Mouse (Mus musculus): Measurements from ENCODE around the gene Znhit2. TPM values are rescaled to one million over a fixed set of nuclear protein-coding genes. Genes with fewer than 3 reads are reported as not detected.
"Not testable (repeated sequence)": the region's sequence is repeated elsewhere in the genome, so short reads cannot be mapped to it uniquely, and the experiment has no call there.

Gene Znhit2
- polyA plus RNA-seq, 1 experiment from 2014 or later = 38.7 TPM

DNA sequence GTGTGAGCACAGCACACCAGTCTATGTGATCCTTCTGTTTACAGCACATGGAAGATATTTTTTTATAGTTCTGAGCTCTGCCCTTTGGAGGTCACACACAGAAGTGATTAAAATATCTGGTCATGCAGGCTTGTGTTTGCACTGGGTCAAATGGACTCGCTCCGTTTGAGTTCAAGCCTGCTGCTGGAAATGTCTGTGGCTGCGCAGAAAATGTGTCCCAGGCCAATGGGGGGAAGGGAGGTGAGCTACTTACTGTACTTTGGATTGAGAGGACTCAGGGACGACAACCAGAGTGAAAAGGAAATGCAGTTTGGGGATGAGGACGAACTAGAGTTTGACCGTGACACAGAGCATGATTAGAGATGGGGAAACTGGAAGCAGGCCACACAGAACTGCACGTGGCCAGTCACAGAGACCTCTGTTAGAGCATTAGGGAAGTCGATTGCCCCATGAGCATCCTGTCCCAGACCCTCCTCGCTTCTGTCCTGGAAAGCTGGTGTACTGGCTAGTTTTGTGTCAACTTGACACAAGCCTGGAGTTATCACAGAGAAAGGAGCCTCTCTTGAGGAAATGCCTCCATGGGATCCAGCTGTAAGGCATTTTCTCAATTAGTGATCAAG, 24.9 kb upstream of the Znhit2 start:
- Histone ChIP-seq H3K27ac (no peak overlapping the region), H3K4me3 (no peak overlapping the region), H3K27me3 (ENCODE audit: poor library complexity, severe bottlenecking) (no peaks in the 10 kb centered on the region), H3K36me3 (replicated peaks) (no peaks in the 10 kb centered on the region), H3K4me1 (no peaks in the 10 kb centered on the region), H3K9me3 (no peaks in the 10 kb centered on the region)
- DNase-seq (ENCODE audit: extremely low spot score, low spot score) = no peak
- WGBS = 76% methylated on average over 9 of the region's 9 CpGs

GRCm38 (mm10) chr19:6037695-6038094, 23.3 kb upstream of the Znhit2 start:
- no peak for DNase-seq (ENCODE audit: extremely low spot score, low spot score)
- Histone ChIP-seq H3K27ac (no peak overlapping the region), H3K27me3 (ENCODE audit: poor library complexity, severe bottlenecking) (no peaks in the 10 kb centered on the region), H3K4me1 (peaks cover 7% of the 10 kb centered on the region; the same call in 1 of the 2 replicates), H3K9me3 (no peaks in the 10 kb centered on the region), H3K36me3 (replicated peaks) (0 out of 2 replicates have a peak, but pooled peaks cover 2% of the 10 kb centered on the region), H3K4me3 (no peak overlapping the region)

- H3K27me3 ChIP-seq (ENCODE audit: poor library complexity, severe bottlenecking) = no peaks in the 10 kb centered on the region
- no peaks in the 10 kb centered on the region for H3K9me3 ChIP-seq
- DNase-seq (ENCODE audit: extremely low spot score, low spot score) = no peak
- no peak overlapping the region for H3K27ac ChIP-seq
- 0 out of 2 replicates have a peak, but pooled peaks cover 3% of the 10 kb centered on the region for H3K36me3 ChIP-seq (replicated peaks)
- 82% methylated on average over 7 of the region's 7 CpGs for WGBS
- peaks cover 7% of the 10 kb centered on the region; the same call in 1 of the 2 replicates for H3K4me1 ChIP-seq
- no peak overlapping the region for H3K4me3 ChIP-seq
Observed at GRCm38 (mm10) chr19:6038326-6038725, 22.7 kb upstream of the Znhit2 start.

GRCm38 (mm10) chr19:6040002-6040401, 21.0 kb upstream of the Znhit2 start:
- no peak for DNase-seq (ENCODE audit: extremely low spot score, low spot score)
- H3K9me3 ChIP-seq = no peaks in the 10 kb centered on the region
- no peak overlapping the region for H3K27ac ChIP-seq
- peaks cover 8% of the 10 kb centered on the region; the same call in 1 of the 2 replicates for H3K36me3 ChIP-seq (replicated peaks)
- H3K4me1 ChIP-seq = peaks cover 7% of the 10 kb centered on the region
- H3K27me3 ChIP-seq (ENCODE audit: poor library complexity, severe bottlenecking) = no peaks in the 10 kb centered on the region
- H3K4me3 ChIP-seq = no peak overlapping the region

DNA sequence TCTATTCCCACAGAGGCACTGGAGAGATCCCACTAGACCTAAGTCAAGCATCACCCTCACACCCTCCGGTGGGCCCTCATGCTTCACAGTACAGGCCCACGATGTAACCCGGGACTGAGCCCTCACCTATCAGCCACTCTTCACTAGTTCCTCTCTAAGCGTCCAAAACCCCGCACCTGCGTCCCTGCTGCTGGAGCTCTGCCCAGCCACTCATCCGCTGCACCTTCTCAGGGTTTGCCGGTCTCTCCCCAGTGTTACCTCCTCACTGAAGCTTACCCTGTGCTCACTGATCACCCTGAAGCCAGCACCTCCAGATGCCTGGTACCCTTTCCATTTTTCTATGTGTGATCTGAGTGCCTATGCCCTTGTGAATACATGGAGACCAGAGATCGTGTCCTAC, 18.7 kb upstream of the Znhit2 start:
- H3K9me3 ChIP-seq = no peaks in the 10 kb centered on the region
- H3K27ac ChIP-seq = 0 out of 2 replicates have a peak overlapping the region, but pooled peaks have one; percentile 11
- no peak overlapping the region for H3K4me3 ChIP-seq
- peaks cover 19% of the 10 kb centered on the region for H3K4me1 ChIP-seq
- no peak for DNase-seq (ENCODE audit: extremely low spot score, low spot score)
- no peaks in the 10 kb centered on the region for H3K27me3 ChIP-seq (ENCODE audit: poor library complexity, severe bottlenecking)
- H3K36me3 ChIP-seq (replicated peaks) = peaks cover 8% of the 10 kb centered on the region; the same call in 1 of the 2 replicates
- WGBS = 82% methylated on average over 9 of the region's 9 CpGs

DNA sequence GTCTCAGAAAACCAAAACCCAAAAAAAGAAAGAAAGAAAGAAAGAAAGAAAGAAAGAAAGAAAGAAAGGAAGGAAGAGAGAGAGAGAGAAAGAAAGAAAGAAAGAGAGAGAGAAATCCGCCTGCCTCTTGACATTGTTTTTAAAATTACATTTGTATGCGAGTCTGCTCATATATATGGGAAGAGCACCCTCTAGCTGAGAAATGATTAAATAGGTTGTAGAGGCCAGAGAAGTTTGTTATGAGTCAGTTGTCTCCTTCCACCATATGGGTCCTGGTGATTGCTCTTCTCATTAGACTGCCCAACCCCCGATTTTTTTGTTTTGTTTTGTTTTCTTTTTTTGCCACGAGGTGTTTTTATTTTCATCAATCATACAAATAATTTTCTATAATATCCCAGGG, 16.9 kb upstream of the Znhit2 start:
- Histone ChIP-seq H3K4me1 (peaks cover 35% of the 10 kb centered on the region), H3K36me3 (replicated peaks) (peaks cover 22% of the 10 kb centered on the region)
- 82% methylated on average over 4 of the region's 4 CpGs for WGBS
- DNase-seq (ENCODE audit: extremely low spot score, low spot score); H3K9me3 ChIP-seq; H3K27ac ChIP-seq; H3K27me3 ChIP-seq (ENCODE audit: poor library complexity, severe bottlenecking); H3K4me3 ChIP-seq: not testable (repeated sequence)

- peak overlapping the region; percentile 97 for H3K4me3 ChIP-seq
- H3K4me1 ChIP-seq = peaks cover 35% of the 10 kb centered on the region
- H3K27me3 ChIP-seq (ENCODE audit: poor library complexity, severe bottlenecking) = no peaks in the 10 kb centered on the region
- WGBS = 23% methylated on average over 20 of the region's 20 CpGs
- H3K9me3 ChIP-seq = no peaks in the 10 kb centered on the region
- peaks cover 38% of the 10 kb centered on the region for H3K36me3 ChIP-seq (replicated peaks)
- no peak for DNase-seq (ENCODE audit: extremely low spot score, low spot score)
- peak overlapping the region; percentile 99 for H3K27ac ChIP-seq
Observed at GRCm38 (mm10) chr19:6045366-6046293, 15.4 kb upstream of the Znhit2 start.

DNA sequence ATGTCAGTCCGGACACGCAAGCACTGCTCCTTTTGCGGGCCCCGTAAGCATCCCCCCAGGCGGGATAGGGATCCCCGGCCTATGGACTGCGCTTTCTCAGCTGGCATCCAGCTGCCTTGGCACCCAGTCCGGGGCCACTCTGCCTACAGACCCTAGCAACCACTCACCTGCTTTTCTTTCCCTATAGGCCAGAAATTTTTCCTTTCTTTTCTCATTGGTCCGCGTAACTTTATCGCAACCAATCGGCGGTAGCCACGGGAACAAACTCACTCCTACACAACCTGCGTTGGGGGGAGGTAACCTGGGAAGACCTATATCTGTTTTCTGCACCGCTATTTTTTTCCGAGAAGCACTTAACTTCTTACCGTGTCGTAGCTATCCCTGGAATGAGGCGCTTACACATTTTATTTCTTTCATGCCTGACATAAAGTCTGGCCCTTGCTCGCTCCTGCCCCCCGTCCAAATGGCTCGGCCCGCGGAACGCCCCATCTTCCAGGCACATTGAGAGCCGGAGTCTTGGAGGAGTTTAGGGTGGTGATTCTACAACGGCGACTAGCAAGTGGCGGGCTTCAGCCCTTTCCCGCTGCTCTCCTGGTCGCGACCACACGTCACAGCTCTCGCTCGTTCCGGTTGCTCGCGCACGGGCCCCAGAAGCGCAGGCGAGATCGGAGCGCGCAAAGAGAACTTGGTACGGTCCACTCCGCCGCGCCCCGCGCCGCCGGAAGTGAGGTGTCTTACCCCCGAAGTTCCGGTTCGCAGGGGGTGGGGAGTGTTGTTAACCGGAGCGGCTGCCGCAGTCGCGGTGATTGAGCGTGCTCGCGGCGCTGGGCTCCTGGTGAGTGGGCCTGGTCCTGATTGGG, 14.5 kb upstream of the Znhit2 start, which contains the start of gene Syvn1:
Gene Syvn1, plus strand, starts transcription at position 283 of the 860 bp plus-strand sequence.
- peak within 1 kb of the TSS; percentile 99 for H3K27ac ChIP-seq
- H3K4me3 ChIP-seq = peak within 1 kb of the TSS; percentile 97
- H3K27me3 ChIP-seq (ENCODE audit: poor library complexity, severe bottlenecking) = no peaks in the 10 kb centered on the region
- WGBS = under 1% methylated on average over 65 of the region's 65 CpGs
- H3K9me3 ChIP-seq = no peaks in the 10 kb centered on the region
- DNase-seq (ENCODE audit: extremely low spot score, low spot score) = peak; percentile 91
- H3K36me3 ChIP-seq (replicated peaks) = peaks cover 47% of the 10 kb centered on the region
- peaks cover 35% of the 10 kb centered on the region for H3K4me1 ChIP-seq

DNA sequence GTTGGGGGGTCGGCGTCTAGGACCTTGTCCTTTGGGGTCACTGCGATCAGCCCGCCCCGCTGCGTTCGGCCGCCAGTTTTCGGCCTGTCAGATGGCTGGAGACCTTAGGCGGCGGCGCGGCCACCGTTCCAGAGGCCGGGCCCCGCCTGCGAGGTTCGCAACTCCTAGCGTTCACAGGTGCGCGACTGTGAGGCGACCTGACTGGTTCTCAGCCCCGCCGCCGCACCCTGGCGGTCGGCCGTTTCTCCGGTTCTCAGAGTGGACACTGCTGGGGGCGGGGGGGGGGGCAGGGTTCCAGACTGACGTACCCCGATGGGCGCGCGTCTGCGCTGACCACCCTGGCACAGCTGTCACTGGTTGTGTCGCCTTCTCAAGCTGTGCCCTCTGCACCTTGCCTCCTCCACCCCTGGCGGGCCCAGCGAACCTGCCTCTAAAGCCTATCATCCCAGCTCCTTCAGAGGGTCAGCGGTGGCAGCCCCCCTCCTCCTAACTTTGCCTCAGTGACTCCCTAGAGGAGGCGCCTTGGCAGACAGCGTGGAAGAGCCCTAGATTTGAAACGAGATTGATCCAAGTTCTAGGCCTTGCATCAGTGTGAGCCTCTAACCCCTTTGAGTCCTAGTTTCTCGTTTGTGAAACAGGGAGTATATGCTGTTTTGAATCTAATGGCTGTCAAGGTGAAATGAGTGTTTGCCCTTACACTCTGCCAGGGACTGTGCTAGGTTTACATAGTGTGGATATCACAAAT, 13.7 kb upstream of the Znhit2 start:
- Histone ChIP-seq H3K36me3 (replicated peaks) (peaks cover 55% of the 10 kb centered on the region), H3K9me3 (no peaks in the 10 kb centered on the region), H3K4me1 (peaks cover 29% of the 10 kb centered on the region), H3K4me3 (peak overlapping the region; percentile 97), H3K27ac (peak overlapping the region; percentile 99), H3K27me3 (ENCODE audit: poor library complexity, severe bottlenecking) (no peaks in the 10 kb centered on the region)
- WGBS = 3% methylated on average over 40 of the region's 44 CpGs
- DNase-seq (ENCODE audit: extremely low spot score, low spot score) = no peak

DNA sequence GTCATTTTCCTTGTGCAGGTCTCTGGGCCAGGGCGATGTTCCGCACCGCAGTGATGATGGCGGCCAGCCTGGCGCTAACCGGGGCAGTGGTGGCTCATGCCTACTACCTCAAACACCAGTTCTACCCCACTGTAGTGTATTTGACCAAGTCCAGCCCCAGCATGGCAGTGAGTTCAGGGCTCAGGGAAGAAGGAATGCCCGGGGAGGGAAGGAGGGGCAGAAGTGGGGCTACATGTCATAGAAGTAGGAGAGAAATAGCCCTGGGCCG, 13.2 kb upstream of the Znhit2 start:
- no peaks in the 10 kb centered on the region for H3K9me3 ChIP-seq
- no peaks in the 10 kb centered on the region for H3K27me3 ChIP-seq (ENCODE audit: poor library complexity, severe bottlenecking)
- H3K4me3 ChIP-seq = peak overlapping the region; percentile 97
- WGBS = 89% methylated on average over 8 of the region's 8 CpGs
- DNase-seq (ENCODE audit: extremely low spot score, low spot score) = no peak
- H3K27ac ChIP-seq = peak overlapping the region; percentile 99
- H3K36me3 ChIP-seq (replicated peaks) = peaks cover 57% of the 10 kb centered on the region
- peaks cover 29% of the 10 kb centered on the region for H3K4me1 ChIP-seq

- Histone ChIP-seq H3K4me3 (peak overlapping the region; percentile 9; the same call in 1 of the 2 replicates), H3K4me1 (peaks cover 29% of the 10 kb centered on the region), H3K36me3 (replicated peaks) (peaks cover 65% of the 10 kb centered on the region), H3K27me3 (ENCODE audit: poor library complexity, severe bottlenecking) (no peaks in the 10 kb centered on the region), H3K27ac (no peak overlapping the region), H3K9me3 (no peaks in the 10 kb centered on the region)
- 94% methylated on average over 11 of the region's 11 CpGs for WGBS
- DNase-seq (ENCODE audit: extremely low spot score, low spot score) = no peak
Observed at GRCm38 (mm10) chr19:6048681-6049410, 12.1 kb upstream of the Znhit2 start.
